Mouse (Mus musculus) G1E (cell line): ENCODE results near the gene Slc44a5. TPM values are rescaled to one million over a fixed set of nuclear protein-coding genes. Genes with fewer than 3 reads are reported as not detected.

Experiments used
- ATAC-seq: 2 replicates; pipeline ENCODE4 v1.8.0; 2016; ENCODE audit warnings: mild to moderate bottlenecking; ENCODE audit not compliant: insufficient number of reproducible peaks, poor library complexity, low FRiP score, severe bottlenecking; ENCODE audit errors: extremely low read depth
- DNase-seq: peaks from one replicate; pipeline ENCODE4 v3.0.0; 2012; ENCODE audit warnings: low spot score
- H3K27me3 ChIP-seq: 2 replicates; pipeline ENCODE4 v1.6.1; 2012; ENCODE audit warnings: mild to moderate bottlenecking, low read length, inconsistent platforms; ENCODE audit not compliant: insufficient read depth
- H3K36me3 ChIP-seq: replicated peaks from 2 replicates; pipeline ENCODE3; 2012; ENCODE audit warnings: mild to moderate bottlenecking, inconsistent platforms
- H3K4me1 ChIP-seq: 2 replicates; pipeline ENCODE4 v1.6.1; 2012; ENCODE audit warnings: low read depth, low read length, inconsistent platforms, mixed read lengths; ENCODE audit not compliant: insufficient read depth
- H3K4me3 ChIP-seq: 2 replicates; pipeline ENCODE4 v1.5.1; 2012; ENCODE audit warnings: low read depth, mild to moderate bottlenecking, inconsistent platforms, low read length, moderate library complexity, mixed read lengths
- H3K9me3 ChIP-seq: replicated peaks from 2 replicates; pipeline ENCODE4 v1.6.1; 2012; ENCODE audit warnings: inconsistent platforms
- CTCF ChIP-seq: IDR thresholded peaks from 2 replicates; pipeline ENCODE4 v1.5.1; 2012; ENCODE audit warnings: low read depth, low read length, inconsistent platforms, mixed read lengths
- GATA1 ChIP-seq: IDR thresholded peaks from 2 replicates; pipeline ENCODE4 v1.6.1; 2012; ENCODE audit warnings: borderline replicate concordance, low read length, inconsistent platforms, mixed read lengths
- GATA2 ChIP-seq: IDR thresholded peaks from 2 replicates; pipeline ENCODE4 v1.6.1; 2012; ENCODE audit warnings: low read depth, low read length, inconsistent platforms, borderline replicate concordance
- POLR2AphosphoS5 ChIP-seq: IDR thresholded peaks from 2 replicates; pipeline ENCODE4 v1.6.1; 2012; ENCODE audit warnings: low read depth, low read length, inconsistent platforms; ENCODE audit not compliant: insufficient replicate concordance
- TAL1 ChIP-seq: conservative IDR thresholded peaks from 2 replicates; pipeline ENCODE4 v1.6.1; 2012; ENCODE audit warnings: low read depth, low read length, inconsistent platforms, mixed read lengths
- polyA plus RNA-seq: library from polyadenylated mRNA; stranded (reverse); fragments of >175 nt; gene quantifications from 2 replicates; pipeline ENCODE4 v1.2.3, GENCODE M21; 2012
- total RNA-seq, 2 experiments: library from RNA; stranded (forward) in 1 of 2; stranded (reverse) in 1 of 2; fragments of 200-1000 nt in 1 of 2; fragments of >200 nt in 1 of 2; fragmentation: Nextera tagmentation in 1 of 2; gene quantifications; 2 replicates each; pipeline ENCODE4 v1.2.3; 2014 to 2017

Gene Slc44a5
- total and polyA plus RNA-seq, 3 experiments = 0.16 TPM; not detected in 2

GRCm38 (mm10) chr3:154257312-154257711 is 284.1 kb downstream of the Slc44a5 start:
- Histone ChIP-seq H3K4me3 (no peak overlapping the region), H3K9me3 (peaks cover 44% of the 10 kb centered on the region), H3K27me3 (no peaks in the 10 kb centered on the region), H3K36me3 (no peaks in the 10 kb centered on the region), H3K4me1 (no peaks in the 10 kb centered on the region)
- no peak for ATAC-seq
- DNase-seq = no peak
- TF ChIP-seq CTCF = no peak
- no peak for TF ChIP-seq TAL1
- no peak for TF ChIP-seq GATA1
- no peak for TF ChIP-seq POLR2AphosphoS5
- no peak for TF ChIP-seq GATA2

GRCm38 (mm10) chr3:154268313-154268712 is 295.1 kb downstream of the Slc44a5 start:
- Histone ChIP-seq H3K9me3 (peaks cover 43% of the 10 kb centered on the region), H3K4me3 (no peak overlapping the region), H3K27me3 (no peaks in the 10 kb centered on the region), H3K36me3 (no peaks in the 10 kb centered on the region), H3K4me1 (no peaks in the 10 kb centered on the region)
- no peak for ATAC-seq
- no peak for DNase-seq
- TF ChIP-seq GATA2 (no peak), GATA1 (no peak), POLR2AphosphoS5 (no peak), TAL1 (no peak), CTCF (no peak)

GRCm38 (mm10) chr3:154269757-154270366 is 296.6 kb downstream of the Slc44a5 start:
- Histone ChIP-seq H3K4me3 (no peak overlapping the region), H3K4me1 (no peaks in the 10 kb centered on the region), H3K27me3 (no peaks in the 10 kb centered on the region), H3K9me3 (peaks cover 34% of the 10 kb centered on the region), H3K36me3 (no peaks in the 10 kb centered on the region)
- ATAC-seq = peak; percentile 42
- no peak for DNase-seq
- TF ChIP-seq POLR2AphosphoS5 (no peak), CTCF (peak; percentile 31)

- no peak for ATAC-seq
- no peaks in the 10 kb centered on the region for H3K27me3 ChIP-seq
- peaks cover 39% of the 10 kb centered on the region for H3K9me3 ChIP-seq
- H3K4me3 ChIP-seq = no peak overlapping the region
- H3K36me3 ChIP-seq = no peaks in the 10 kb centered on the region
- no peak for TF ChIP-seq TAL1
- DNase-seq = no peak
- no peaks in the 10 kb centered on the region for H3K4me1 ChIP-seq
Measured at GRCm38 (mm10) chr3:154274681-154275080, 301.4 kb downstream of the Slc44a5 start.

GRCm38 (mm10) chr3:154284260-154284659 is 311.0 kb downstream of the Slc44a5 start:
- ATAC-seq = no peak

GRCm38 (mm10) chr3:154285351-154285750 is 312.1 kb downstream of the Slc44a5 start:
- ATAC-seq (no peak), DNase-seq (no peak)
- no peaks in the 10 kb centered on the region for H3K36me3 ChIP-seq
- no peak for TF ChIP-seq GATA2
- no peak for TF ChIP-seq GATA1
- no peak for TF ChIP-seq POLR2AphosphoS5
- no peak for TF ChIP-seq CTCF
- TF ChIP-seq TAL1 = no peak
- H3K27me3 ChIP-seq = no peaks in the 10 kb centered on the region
- peaks cover 50% of the 10 kb centered on the region for H3K9me3 ChIP-seq
- H3K4me1 ChIP-seq = no peaks in the 10 kb centered on the region
- no peak overlapping the region for H3K4me3 ChIP-seq

More at GRCm38 (mm10) chr3:154284260-154284659, 311.0 kb downstream of the Slc44a5 start:
- H3K4me3 ChIP-seq = no peak overlapping the region
- no peaks in the 10 kb centered on the region for H3K27me3 ChIP-seq
- no peaks in the 10 kb centered on the region for H3K36me3 ChIP-seq
- H3K9me3 ChIP-seq = peaks cover 51% of the 10 kb centered on the region
- TF ChIP-seq POLR2AphosphoS5 (no peak), GATA2 (no peak), TAL1 (no peak), CTCF (no peak), GATA1 (no peak)
- DNase-seq = no peak
- H3K4me1 ChIP-seq = no peaks in the 10 kb centered on the region

GRCm38 (mm10) chr3:154287217-154287616 is 314.0 kb downstream of the Slc44a5 start:
- Histone ChIP-seq H3K27me3 (no peaks in the 10 kb centered on the region), H3K4me3 (no peak overlapping the region), H3K4me1 (no peaks in the 10 kb centered on the region), H3K9me3 (peaks cover 53% of the 10 kb centered on the region), H3K36me3 (no peaks in the 10 kb centered on the region)
- no peak for DNase-seq
- no peak for ATAC-seq
- TF ChIP-seq TAL1 = no peak
- TF ChIP-seq CTCF = no peak
- no peak for TF ChIP-seq GATA2
- TF ChIP-seq GATA1 = no peak
- no peak for TF ChIP-seq POLR2AphosphoS5
